Mouse (Mus musculus): ENCODE data around the gene Gm21987. TPM values are rescaled to one million over a fixed set of nuclear protein-coding genes. Genes with fewer than 3 reads are reported as not detected.
A peak's percentile ranks its signal among the peaks of the same experiment; 100 is the strongest.

Gm21987 gene
- polyA plus RNA-seq, 1 experiment from 2014 or later = not detected

DNA sequence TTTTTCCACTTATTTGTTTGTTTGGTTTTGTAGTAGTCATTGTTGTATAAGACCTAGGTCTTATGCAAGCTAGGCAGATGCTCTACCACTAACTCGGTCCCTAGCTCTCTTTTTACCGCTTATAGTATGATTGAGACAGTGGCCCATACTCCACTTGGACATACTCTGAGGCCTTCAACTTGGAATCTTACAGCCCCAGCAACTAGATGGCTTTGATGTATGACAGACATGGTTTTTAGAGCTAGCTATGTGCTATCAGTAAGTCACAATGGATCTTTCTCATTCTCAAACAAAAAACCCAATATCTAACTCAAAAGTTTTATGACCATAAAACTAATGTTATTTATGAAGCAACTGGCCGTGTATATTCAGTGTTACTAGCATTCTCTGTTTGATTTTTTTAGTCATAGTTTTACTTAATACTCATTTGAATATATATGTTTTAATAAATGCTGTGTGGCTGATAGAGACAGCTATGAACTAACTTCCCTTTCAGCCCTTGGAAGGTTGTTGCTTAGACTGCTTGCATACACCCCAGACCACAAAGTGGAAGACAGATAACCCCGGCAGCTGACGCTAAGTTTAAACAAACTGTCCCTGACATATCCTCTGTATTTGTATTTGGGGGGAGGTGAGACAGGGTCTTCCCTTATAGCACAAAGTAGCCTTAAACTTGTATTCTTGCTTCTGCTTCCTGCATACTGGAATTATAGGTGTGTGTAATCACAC, 7.5 kb downstream of the Gm21987 start:
- Histone ChIP-seq H3K4me1 (ENCODE audit: insufficient read depth) (no peaks in the 10 kb centered on the region), H3K36me3 (ENCODE audit: insufficient read depth) (peaks cover 37% of the 10 kb centered on the region), H3K27me3 (ENCODE audit: insufficient read depth, low read length) (no peaks in the 10 kb centered on the region), H3K4me3 (ENCODE audit: low read depth, low read length) (no peak overlapping the region), H3K9ac (no peak overlapping the region), H3K4me2 (no peak overlapping the region), H3K27ac (ENCODE audit: low read depth) (no peak overlapping the region), H3K9me3 (ENCODE audit: low read depth, low read length) (no peaks in the 10 kb centered on the region)
- WGBS = 53% methylated on average over 5 of the region's 5 CpGs
- ATAC-seq (ENCODE audit: insufficient read depth) (no peak), DNase-seq (no peak)
- no peak for TF ChIP-seq CTCF (IDR thresholded peaks at IDR 0.05; ENCODE audit: low read depth)

DNA sequence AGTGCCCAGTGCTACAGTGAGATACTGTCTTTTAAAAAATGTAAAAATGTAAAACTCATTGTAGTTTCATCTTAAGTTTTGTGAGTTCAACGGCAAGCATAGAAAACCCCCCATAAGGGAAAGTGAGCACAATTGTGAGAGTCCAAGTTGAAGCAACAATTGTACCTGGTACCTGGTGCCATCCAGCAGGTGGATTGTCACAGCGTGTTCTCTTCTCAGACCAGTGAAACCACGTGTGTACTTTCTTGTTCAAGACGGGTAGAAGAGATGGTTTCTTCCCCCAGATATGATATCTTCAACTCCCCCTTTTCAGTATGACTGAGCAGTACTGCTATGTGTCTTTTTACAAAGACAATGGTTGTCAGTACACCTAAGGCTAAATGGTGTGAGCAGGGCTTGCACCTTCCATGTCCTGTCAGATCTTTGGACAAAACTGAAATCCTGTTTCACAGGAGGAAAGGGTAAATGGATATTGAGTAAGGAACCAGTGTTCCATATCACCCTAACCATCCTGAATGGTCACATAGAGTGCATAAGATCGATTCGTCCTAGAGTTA, 11.5 kb downstream of the Gm21987 start:
- DNase-seq = no peak
- Histone ChIP-seq H3K4me1 (ENCODE audit: insufficient read depth) (peaks cover 5% of the 10 kb centered on the region; the same call in 1 of the 2 replicates), H3K4me3 (ENCODE audit: low read depth, low read length) (no peak overlapping the region), H3K27me3 (ENCODE audit: insufficient read depth, low read length) (no peaks in the 10 kb centered on the region), H3K4me2 (no peak overlapping the region), H3K9me3 (ENCODE audit: low read depth, low read length) (no peaks in the 10 kb centered on the region), H3K9ac (no peak overlapping the region), H3K27ac (ENCODE audit: low read depth) (no peak overlapping the region), H3K36me3 (ENCODE audit: insufficient read depth) (peaks cover 10% of the 10 kb centered on the region; the same call in 1 of the 2 replicates)
- no peak for TF ChIP-seq CTCF (IDR thresholded peaks at IDR 0.05; ENCODE audit: low read depth)
- WGBS = 92% methylated on average over 6 of the region's 6 CpGs
- ATAC-seq (ENCODE audit: insufficient read depth) = no peak

DNA sequence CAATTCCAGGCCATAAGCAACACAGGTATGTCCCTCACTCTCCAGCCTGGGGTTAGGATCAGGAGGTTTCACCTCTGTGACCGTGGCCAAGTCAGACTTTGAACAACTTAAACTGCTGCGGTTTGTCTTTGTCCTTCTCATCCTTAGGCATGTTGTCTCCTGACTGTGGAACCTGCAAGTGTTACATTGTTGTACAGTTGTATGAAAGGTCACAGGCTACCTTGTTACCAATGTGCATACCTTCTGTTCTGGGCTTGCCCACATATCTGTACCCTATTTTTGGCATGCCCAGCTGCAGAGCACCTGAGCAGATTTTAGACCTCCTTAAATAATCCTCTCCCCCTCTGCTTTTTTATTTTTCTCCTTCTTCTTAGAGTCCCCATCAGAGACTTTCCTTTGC, 12.4 kb downstream of the Gm21987 start:
- Histone ChIP-seq H3K27me3 (ENCODE audit: insufficient read depth, low read length) (no peaks in the 10 kb centered on the region), H3K36me3 (ENCODE audit: insufficient read depth) (0 out of 2 replicates have a peak, but pooled peaks cover 6% of the 10 kb centered on the region), H3K4me1 (ENCODE audit: insufficient read depth) (peaks cover 5% of the 10 kb centered on the region; the same call in 1 of the 2 replicates), H3K9ac (no peak overlapping the region), H3K4me3 (ENCODE audit: low read depth, low read length) (no peak overlapping the region), H3K4me2 (no peak overlapping the region), H3K9me3 (ENCODE audit: low read depth, low read length) (no peaks in the 10 kb centered on the region), H3K27ac (ENCODE audit: low read depth) (no peak overlapping the region)
- ATAC-seq (ENCODE audit: insufficient read depth) (no peak), DNase-seq (no peak)
- no peak for TF ChIP-seq CTCF (IDR thresholded peaks at IDR 0.05; ENCODE audit: low read depth)
- 83% methylated on average over 2 of the region's 2 CpGs for WGBS

DNA sequence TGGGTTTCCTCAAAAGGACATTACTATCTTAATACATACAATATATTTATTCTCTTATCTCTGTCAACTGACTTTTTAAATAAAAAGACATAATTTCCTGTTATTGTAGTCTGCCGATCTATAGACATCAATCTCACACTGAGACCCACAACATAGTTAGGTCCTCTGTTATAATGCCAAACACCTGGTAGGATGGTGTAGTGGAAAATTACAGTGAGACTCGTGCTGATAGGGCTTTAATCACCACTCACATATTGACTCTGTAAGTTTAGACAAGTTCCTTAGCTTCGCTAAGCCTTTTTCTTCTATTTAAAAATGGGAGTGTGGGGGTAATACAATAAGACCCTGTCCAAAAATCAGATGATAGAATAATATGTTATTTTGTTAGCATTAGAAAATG, 13.0 kb downstream of the Gm21987 start:
- TF ChIP-seq CTCF (IDR thresholded peaks at IDR 0.05; ENCODE audit: low read depth) = no peak
- no peak overlapping the region for H3K9ac ChIP-seq
- no peak overlapping the region for H3K4me3 ChIP-seq (ENCODE audit: low read depth, low read length)
- H3K4me2 ChIP-seq = no peak overlapping the region
- 52% methylated on average over 3 of the region's 3 CpGs for WGBS
- no peak for DNase-seq
- 0 out of 2 replicates have a peak, but pooled peaks cover 4% of the 10 kb centered on the region for H3K36me3 ChIP-seq (ENCODE audit: insufficient read depth)
- no peak overlapping the region for H3K27ac ChIP-seq (ENCODE audit: low read depth)
- peaks cover 5% of the 10 kb centered on the region; the same call in 1 of the 2 replicates for H3K4me1 ChIP-seq (ENCODE audit: insufficient read depth)
- ATAC-seq (ENCODE audit: insufficient read depth) = no peak
- no peaks in the 10 kb centered on the region for H3K27me3 ChIP-seq (ENCODE audit: insufficient read depth, low read length)
- H3K9me3 ChIP-seq (ENCODE audit: low read depth, low read length) = no peaks in the 10 kb centered on the region

GRCm38 (mm10) chr16:38360317-38360716, 13.5 kb downstream of the Gm21987 start:
- H3K27ac ChIP-seq (ENCODE audit: low read depth) = no peak overlapping the region
- ATAC-seq (ENCODE audit: insufficient read depth) = no peak
- no peak for TF ChIP-seq CTCF (IDR thresholded peaks at IDR 0.05; ENCODE audit: low read depth)
- WGBS = 25% methylated on average over 2 of the region's 2 CpGs
- no peak overlapping the region for H3K9ac ChIP-seq
- H3K4me1 ChIP-seq (ENCODE audit: insufficient read depth) = peaks cover 5% of the 10 kb centered on the region; the same call in 1 of the 2 replicates
- H3K27me3 ChIP-seq (ENCODE audit: insufficient read depth, low read length) = no peaks in the 10 kb centered on the region
- no peak for DNase-seq
- H3K4me3 ChIP-seq (ENCODE audit: low read depth, low read length) = no peak overlapping the region
- 0 out of 2 replicates have a peak, but pooled peaks cover 4% of the 10 kb centered on the region for H3K36me3 ChIP-seq (ENCODE audit: insufficient read depth)
- no peaks in the 10 kb centered on the region for H3K9me3 ChIP-seq (ENCODE audit: low read depth, low read length)
- H3K4me2 ChIP-seq = no peak overlapping the region

GRCm38 (mm10) chr16:38361933-38362332, 15.1 kb downstream of the Gm21987 start, which contains the start of gene Popdc2:
Gene Popdc2 (plus strand): TSS chr16:38362209.
- H3K4me1 ChIP-seq (ENCODE audit: insufficient read depth) = peaks cover 5% of the 10 kb centered on the region; the same call in 1 of the 2 replicates
- no peaks in the 10 kb centered on the region for H3K9me3 ChIP-seq (ENCODE audit: low read depth, low read length)
- TF ChIP-seq CTCF (IDR thresholded peaks at IDR 0.05; ENCODE audit: low read depth) = no peak
- 10% methylated on average over 10 of the region's 10 CpGs for WGBS
- peak within 1 kb of the TSS; percentile 42; the same call in 1 of the 2 replicates for H3K9ac ChIP-seq
- DNase-seq (peak; percentile 57), ATAC-seq (ENCODE audit: insufficient read depth) (peak; percentile 33; the same call in 1 of the 2 replicates)
- H3K4me2 ChIP-seq = peak within 1 kb of the TSS; percentile 43
- H3K27me3 ChIP-seq (ENCODE audit: insufficient read depth, low read length) = no peaks in the 10 kb centered on the region
- peak within 1 kb of the TSS; percentile 65; the same call in 1 of the 2 replicates for H3K27ac ChIP-seq (ENCODE audit: low read depth)
- H3K36me3 ChIP-seq (ENCODE audit: insufficient read depth) = 0 out of 2 replicates have a peak, but pooled peaks cover under 1% of the 10 kb centered on the region
- peak within 1 kb of the TSS; percentile 11; the same call in 1 of the 2 replicates for H3K4me3 ChIP-seq (ENCODE audit: low read depth, low read length)

All from lung, embryonic 14.5 days (tissue).